Mouse (Mus musculus) urinary bladder, postnatal 10 days (tissue): ENCODE data around the gene Plekhd1.
A peak's percentile ranks its signal among the peaks of the same experiment; 100 is the strongest.

Experiments used
- DNase-seq: peaks from one replicate; pipeline ENCODE4 v3.0.0; 2022; ENCODE audit warnings: low spot score

The Plekhd1 gene

DNA sequence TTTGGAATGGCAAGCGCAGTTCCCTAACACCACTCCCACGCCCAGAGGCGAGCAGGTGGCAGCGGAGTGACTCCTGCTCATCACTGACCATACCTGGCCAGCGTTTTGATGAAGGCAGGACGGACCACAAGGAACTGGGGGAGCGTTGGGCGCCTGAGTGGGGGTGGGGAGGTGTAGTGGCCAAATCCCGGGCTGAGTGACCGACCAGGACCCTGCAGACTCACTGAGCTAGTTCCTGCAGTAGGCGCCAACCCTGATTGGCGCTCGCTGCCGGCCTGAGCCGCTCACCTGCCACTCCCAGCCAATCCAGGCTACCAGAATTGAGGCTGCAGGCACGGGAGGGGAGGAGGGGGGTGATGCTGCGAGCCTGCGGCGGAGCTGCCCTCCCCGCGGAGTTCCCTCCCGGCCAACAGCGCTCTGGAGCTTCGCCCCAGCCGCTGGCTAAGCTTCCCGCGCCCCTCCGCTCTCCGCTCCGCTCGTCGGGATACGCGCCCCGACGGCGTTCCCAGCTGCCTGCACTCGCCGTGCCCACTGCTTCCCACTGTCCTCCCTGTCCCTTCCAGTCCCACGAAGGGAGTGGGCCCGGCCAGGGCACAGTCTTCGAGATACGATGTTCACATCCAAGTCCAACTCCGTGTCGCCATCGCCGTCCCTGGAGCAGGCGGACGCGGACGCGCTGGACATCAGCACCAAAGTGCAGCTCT is at the start of gene Plekhd1:
TSS of gene Plekhd1 (plus strand) at position 323 of the 704 bp plus-strand sequence.
- no peak for DNase-seq

DNA sequence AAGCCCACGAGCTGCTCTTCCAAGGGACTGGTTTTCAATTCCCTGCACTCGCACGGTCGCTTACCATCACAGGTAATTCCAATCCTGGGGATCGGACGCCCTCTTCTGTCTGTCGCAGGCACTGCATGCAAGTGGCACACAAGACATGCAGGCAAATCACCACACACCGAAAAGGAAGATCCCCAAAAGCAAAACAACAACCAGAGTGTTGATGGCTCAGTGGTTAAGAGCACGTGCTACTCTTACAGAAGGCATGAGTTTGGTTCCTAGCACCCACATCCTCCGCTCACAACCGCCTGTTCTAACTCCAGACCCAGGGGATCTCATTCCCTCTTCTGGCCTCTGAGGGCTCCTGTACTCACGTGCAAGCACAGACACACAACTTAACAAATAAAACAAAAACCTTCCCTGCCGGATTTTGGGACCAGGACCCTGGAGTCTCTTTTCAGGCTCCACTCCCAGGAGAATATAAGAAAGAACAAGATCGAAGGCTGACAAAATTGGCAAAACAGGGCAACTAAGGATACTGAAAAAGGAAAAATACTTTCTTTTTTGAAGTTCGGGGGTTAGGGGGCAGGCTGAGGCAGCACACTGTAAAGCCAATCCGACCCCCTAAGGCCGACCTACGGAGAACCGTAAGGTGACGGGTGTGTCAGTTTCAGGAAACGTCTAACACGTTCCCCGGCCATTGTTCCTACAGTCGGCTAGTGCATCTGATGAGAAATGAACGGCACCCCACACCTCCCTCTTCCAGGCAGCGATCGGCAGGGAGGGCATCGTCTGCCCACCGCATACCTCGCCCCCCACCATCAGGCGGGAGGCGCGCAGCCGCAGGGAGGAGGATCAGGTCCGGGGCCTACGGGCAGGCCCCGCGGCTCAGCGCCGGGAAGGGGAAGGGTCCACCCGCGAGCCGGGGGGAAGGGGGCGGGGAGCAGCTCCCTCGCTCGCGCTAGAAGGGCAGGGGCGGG is 49.4 kb upstream of the Plekhd1 start:
- DNase-seq: peak; percentile 22

GRCm38 (mm10) chr12:80643693-80644505 is 48.5 kb upstream of the Plekhd1 start, which contains the start of the genes Slc39a9 and Erh:
Gene Slc39a9 (plus strand): TSS chr12:80643883.
Gene Erh (minus strand): TSS chr12:80644341.
- peak; percentile 70 for DNase-seq

GRCm38 (mm10) chr12:80644506-80644868 is 47.9 kb upstream of the Plekhd1 start:
- no peak for DNase-seq

GRCm38 (mm10) chr12:80646377-80646776 is 46.0 kb upstream of the Plekhd1 start:
- no peak for DNase-seq

DNA sequence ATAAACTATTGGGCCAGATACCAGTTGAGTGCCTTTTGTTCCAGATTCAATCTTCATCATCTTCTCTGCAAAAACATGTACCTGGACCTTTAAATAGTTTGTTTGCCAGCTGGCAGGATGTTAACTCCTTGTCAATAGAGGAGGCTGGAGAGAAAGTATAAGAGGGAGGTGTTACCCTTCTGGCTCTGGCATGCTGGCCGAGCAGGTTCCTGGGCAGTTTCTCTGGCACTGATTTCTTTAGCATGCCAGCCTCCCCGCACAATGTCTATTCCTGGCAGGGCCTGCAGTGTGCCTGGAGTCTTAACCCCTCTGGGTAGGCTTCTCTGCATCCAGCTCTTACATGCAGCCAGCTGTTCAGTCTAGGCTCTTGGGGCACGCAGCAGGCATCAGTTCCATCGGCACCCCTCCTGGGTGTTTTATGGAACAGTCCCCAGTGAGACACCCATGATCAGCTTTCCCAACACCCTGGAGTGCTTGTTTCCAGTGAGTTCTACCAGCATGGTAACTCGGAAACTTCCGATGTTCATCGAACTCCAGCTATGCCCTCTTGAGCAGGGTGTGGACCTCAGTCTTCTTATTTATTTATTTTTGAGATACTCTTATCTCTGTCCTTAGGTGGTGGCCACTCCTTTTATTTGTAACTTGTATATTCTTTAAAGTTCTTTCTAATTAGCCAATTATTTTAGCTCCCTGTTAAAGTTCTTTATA is 38.3 kb upstream of the Plekhd1 start:
- no peak for DNase-seq

DNA sequence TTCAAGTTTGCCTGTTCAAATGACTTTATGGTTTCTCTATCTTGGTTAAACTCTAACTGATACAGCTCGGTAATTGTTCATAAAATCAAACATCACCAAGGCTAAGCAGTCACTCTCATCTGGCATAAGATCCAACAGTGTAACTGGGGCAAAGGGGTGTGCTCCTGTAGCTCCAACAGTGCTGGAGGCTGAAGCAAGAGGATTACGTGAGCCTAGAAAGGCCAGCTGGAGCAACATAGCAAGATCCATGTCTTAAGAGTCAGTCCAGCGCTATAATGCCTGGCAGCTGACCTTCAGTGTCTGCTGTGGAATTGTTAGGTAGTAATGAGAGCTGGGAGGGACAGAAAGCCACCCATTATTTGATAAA is 37.7 kb upstream of the Plekhd1 start:
- no peak for DNase-seq

- DNase-seq: no peak
Measured at GRCm38 (mm10) chr12:80658661-80659060, 33.7 kb upstream of the Plekhd1 start.

DNA sequence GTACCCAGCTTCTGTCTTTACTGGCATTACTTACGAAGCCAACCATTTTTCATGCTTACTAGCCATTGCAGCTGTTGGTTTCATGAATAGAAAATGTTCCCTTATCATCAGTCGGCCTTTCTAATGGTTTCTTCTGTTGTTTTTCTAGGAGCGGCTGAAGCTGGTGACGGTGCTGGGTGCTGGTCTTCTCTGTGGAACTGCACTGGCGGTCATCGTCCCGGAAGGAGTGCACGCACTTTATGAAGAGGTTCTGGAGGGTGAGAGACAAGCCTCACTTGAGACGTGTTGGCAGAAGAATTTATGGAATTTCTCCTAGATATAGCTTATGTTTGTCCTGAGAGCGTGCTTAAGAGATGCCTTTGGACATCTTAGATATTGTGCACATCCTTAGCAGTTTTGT is 30.1 kb upstream of the Plekhd1 start:
- no peak for DNase-seq

- DNase-seq: no peak
Measured at GRCm38 (mm10) chr12:80663935-80664334, 28.5 kb upstream of the Plekhd1 start.

- DNase-seq: no peak
Measured at GRCm38 (mm10) chr12:80668391-80668790, 24.0 kb upstream of the Plekhd1 start.

DNA sequence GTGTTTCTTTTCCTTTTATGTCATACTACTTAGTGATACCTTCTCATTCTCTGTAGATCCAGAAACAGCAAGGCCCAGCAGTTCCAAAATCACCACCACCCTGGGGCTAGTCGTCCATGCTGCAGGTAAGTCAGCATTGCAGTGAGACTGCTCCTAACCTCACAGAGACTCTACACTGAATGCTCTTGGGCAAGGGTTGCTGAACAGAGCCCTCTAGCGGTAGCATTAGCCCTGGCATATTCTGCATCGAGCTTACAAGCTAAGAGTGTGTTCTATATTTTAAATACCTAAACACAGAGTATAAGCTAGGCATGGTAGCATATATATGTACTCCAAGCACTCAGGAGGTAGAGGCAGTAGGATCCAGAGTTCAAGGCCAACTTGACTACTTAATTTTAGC is 19.2 kb upstream of the Plekhd1 start:
- DNase-seq: no peak

- no peak for DNase-seq
Measured at GRCm38 (mm10) chr12:80681340-80681739, 11.1 kb upstream of the Plekhd1 start.

DNA sequence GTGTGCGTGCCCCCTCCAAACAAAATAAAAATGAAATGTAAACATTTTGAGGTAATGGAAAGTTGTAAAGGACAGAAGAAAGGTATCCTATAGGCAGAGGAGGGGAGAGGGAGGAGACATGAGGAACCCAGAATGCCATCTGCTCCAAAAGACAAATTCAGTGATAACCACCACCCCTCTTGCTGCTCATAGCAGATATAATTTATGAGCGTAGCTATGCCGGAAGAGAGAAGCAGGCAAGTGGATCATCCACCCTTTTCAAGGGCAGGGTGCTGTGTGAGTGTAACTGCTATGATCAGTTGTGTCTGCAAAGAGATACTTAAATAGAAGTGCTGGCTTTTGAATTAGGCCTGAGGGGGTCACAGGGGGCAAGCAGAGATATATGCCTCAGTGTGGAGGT is 8.8 kb upstream of the Plekhd1 start:
- DNase-seq: no peak

DNA sequence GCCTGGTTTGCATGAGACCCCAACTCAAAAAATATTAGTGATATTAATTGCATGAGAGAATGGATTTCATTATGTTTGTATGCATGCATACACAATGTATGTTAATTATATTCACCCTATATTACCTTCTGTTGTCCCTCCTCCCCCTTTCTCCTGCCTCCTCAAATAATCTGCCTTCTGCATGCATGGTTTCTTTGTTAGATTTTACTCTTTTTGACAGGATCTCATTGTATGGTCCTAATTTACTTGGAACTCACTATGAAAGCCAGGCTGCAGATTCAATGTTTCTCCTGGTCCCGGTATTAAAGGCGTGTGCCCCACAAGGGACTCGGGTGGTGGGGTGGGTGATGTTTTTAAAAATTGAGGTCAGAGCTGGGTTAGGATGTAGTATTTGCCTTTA is 8.1 kb upstream of the Plekhd1 start:
- no peak for DNase-seq

DNA sequence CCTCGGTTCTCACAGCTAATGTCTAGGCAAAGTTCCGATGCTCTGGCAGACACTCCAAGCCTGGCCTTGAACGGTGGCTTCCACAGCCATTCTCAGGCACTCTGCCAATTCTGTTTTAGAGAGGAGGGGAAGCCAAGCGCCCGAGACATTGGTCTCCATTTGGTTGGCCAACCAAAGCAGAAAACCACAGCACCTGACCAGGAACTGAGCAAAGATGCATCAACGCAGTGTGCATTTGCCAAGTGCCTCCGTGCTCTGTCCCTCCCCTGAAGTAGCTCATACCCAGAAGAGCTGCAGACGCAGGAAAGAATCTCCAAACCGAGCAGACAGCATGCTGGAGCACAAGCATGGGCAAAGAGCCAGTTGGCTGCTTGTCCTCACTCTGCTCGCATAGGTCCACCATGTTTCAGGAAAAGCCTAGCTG is 4.6 kb upstream of the Plekhd1 start:
- DNase-seq: no peak

DNA sequence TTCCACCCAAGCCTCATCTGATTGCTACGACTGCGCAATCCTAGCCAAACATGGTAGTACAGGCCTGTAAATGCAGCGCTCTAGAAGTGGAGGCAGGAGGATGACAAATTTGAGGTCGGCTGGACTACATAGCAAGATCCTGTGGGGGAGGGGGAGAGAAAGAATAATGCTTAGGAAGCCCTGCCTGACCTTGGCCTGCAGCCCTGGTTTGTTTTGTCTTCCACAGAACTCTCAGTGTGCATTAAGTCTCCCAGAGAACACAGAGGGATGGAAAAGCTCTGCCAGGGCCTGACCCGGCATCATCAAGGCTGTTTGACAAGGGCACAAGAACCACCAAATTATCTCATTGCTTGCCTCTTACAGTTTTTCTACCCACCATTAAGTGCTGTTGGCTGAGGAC is 2.7 kb upstream of the Plekhd1 start:
- DNase-seq: no peak

- no peak for DNase-seq
Measured at GRCm38 (mm10) chr12:80691671-80692091, 710 bp upstream of the Plekhd1 start.

DNA sequence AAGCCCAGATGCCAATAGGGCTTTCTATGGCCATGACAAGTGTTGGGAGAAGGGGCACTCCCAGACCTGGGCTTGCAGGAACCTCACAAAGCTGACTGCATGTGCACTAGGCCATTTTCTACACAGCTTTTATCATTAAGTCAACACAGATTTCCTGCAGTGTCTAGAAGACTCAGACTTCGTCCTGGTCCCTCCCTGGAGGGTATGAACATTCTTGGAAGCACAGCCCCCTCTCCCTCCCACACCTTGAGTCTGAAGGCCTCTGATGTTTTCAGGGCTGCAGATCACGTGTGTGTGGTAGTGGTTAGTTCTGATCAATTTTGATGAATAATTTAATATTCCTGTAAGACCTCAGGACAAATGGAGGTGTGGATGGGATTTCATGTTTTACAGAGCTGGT is 1.3 kb downstream of the Plekhd1 start:
- DNase-seq: no peak

DNA sequence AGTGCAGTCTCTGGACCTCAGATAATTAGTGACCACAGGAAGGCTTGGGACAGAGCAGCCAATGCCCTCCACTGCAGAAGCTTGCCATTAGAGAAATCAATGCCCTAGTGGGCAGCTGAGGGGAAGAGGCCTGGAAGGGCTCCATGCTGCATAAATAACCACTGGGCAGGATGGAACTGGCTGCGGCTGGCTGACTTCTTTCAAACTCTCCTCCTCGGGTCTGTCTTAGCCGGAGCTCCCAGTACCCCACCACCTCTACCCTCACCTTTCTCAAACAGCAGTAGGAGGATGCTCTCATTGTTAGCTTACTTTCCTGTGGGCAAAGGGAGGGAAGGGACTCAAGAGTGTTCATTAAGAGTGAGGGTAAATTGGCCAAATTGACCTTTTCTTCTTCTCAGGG is 2.6 kb downstream of the Plekhd1 start:
- DNase-seq: no peak

DNA sequence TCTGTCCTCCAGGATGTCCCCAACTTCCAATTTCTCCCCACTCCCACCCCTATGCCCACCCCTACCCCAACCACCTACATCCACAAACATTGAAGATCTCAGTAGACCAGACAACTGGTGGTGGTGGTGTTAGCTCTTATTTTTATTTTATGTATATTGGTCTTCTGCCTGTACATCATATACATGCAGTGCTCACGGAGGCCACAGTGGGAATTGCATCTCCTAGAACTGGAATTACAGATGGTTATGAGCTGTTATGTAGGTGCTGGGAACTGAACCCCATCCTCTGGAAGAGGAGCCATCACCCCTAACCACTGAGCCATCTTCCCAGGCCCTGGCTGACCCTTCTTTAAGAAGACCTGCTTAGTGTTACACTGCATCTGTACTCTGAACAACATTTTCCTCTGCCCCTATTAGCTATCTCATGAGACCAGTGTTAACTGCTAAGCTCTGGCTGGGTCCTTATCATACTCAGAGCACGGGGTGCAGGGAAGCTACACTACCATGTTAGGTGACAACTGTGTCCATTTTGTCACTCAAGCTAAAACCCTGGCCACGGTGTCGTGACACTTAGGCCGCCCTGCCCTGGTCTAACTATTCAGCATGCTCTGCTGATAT is 6.2 kb downstream of the Plekhd1 start:
- DNase-seq: no peak
